Mouse (Mus musculus) small intestine, adult 2 months (tissue): Measurements from ENCODE around the gene Lcn12. TPM values are rescaled to one million over a fixed set of nuclear protein-coding genes. Genes with fewer than 3 reads are reported as not detected.
A peak's percentile ranks its signal among the peaks of the same experiment; 100 is the strongest.

Experiments
- H3K27ac ChIP-seq: fragments of 200-500 bp; 2 replicates; pipeline ENCODE4 v1.5.1; 2012; ENCODE audit warnings: low read depth, low read length, control low read depth, inconsistent platforms; ENCODE audit not compliant: insufficient read depth
- H3K27me3 ChIP-seq: fragments of 200-500 bp; 2 replicates; pipeline ENCODE4 v1.6.1; 2012; ENCODE audit warnings: mild to moderate bottlenecking, moderate library complexity, low read length, inconsistent platforms; ENCODE audit not compliant: control insufficient read depth, insufficient read depth
- H3K36me3 ChIP-seq: fragments of 200-500 bp; 2 replicates; pipeline ENCODE4 v1.6.1; 2012; ENCODE audit warnings: mild to moderate bottlenecking, low read length, control low read depth, inconsistent platforms; ENCODE audit not compliant: control insufficient read depth, insufficient read depth
- H3K4me1 ChIP-seq: fragments of 200-500 bp; 2 replicates; pipeline ENCODE4 v1.6.1; 2012; ENCODE audit warnings: low read length, inconsistent platforms, mixed read lengths; ENCODE audit not compliant: control insufficient read depth, insufficient read depth, insufficient read length
- H3K4me3 ChIP-seq: fragments of 200-500 bp; 2 replicates; pipeline ENCODE4 v1.5.1; 2012; ENCODE audit warnings: low read depth, mild to moderate bottlenecking, control low read depth, inconsistent platforms, low read length, moderate library complexity
- CTCF ChIP-seq: fragments of 200-500 bp; IDR thresholded peaks from 2 replicates; pipeline ENCODE4 v1.5.1; 2012; ENCODE audit warnings: low read depth, mild to moderate bottlenecking, control low read depth, inconsistent platforms, low read length, moderate library complexity, mixed read lengths; ENCODE audit not compliant: insufficient replicate concordance, insufficient read length; ENCODE audit errors: extremely low read depth
- POLR2A ChIP-seq: fragments of 200-500 bp; IDR thresholded peaks from 2 replicates; pipeline ENCODE4 v1.6.1; 2012; ENCODE audit warnings: low read depth, mild to moderate bottlenecking, control low read depth, inconsistent platforms, low read length, moderate library complexity
- WGBS: fragments of 180-500 bp; shearing (Covaris S2); methylation state at CpG from one replicate; pipeline ENCODE4 v1.1.7; 2018; 5-methylcytosine and 5-hydroxymethylcytosine counted together
- polyA plus RNA-seq: library from polyadenylated mRNA; depleted of rRNA; stranded (reverse); fragments of >200 nt; gene quantifications from 2 replicates; pipeline ENCODE4 v1.2.3, GENCODE M21; 2012

Gene Lcn12
- polyA plus RNA-seq, 1 experiment = not detected

DNA sequence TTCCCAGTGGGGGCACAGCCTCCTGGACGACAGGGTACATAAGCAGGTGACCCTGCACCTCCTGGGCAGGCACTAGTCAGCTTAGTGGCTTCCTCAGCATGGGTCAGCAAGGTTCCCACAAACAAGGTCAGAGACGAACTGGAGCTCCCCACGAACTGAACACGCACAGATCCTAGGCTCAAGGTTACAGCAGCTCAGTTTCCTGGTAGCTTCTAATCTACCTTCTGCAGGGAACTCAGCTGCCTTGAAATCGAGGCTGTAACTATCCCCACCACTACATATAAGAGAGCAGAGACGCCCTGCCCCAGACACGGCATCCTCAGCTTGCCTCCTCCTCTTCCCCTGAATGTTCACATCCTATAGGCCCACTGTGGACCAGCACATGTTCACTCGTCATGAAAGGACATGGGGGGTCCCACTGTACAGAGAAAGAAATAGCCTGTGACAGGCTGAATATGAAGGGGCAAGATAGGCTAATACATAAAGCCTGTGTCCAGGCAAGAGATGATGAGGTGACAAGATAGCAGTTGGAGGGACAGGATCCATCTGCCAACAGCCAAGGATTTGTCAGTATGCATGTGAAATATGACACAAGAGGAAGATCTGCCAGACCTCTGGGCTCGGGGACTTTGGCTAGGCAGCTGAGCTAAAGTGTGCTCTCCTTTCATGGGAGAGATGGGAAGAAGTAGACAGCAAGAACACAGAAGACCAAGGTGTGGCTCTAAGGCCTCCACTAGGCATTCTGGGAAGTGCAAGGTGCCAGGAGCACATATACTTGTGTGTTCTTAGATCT is 33.0 kb upstream of the Lcn12 start:
- Histone ChIP-seq H3K4me3 (no peak overlapping the region), H3K36me3 (peaks cover 71% of the 10 kb centered on the region), H3K4me1 (no peaks in the 10 kb centered on the region), H3K27ac (no peak overlapping the region), H3K27me3 (no peaks in the 10 kb centered on the region)
- 84% methylated on average over 9 of the region's 9 CpGs for WGBS
- TF ChIP-seq CTCF (no peak), POLR2A (no peak)

DNA sequence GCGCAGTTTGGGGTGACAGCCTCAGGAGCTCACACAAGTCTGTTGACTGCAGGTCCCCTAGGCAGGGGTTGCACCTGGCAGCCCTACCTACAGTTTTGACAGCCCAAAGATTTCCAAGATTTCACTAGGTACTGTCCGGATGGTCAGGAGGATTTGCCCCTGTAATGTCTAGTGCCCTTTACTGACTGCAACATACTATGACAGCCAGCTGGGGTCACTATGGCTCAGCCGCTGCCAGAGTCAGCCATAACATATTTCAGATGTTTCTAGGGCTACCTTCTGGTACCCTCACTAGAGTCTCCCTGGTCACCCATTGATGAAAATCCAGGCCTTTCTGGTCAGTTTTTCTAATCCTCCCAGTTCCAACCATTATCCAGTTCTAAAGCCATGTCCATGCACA is 16.2 kb upstream of the Lcn12 start:
- H3K4me3 ChIP-seq = no peak overlapping the region
- H3K27me3 ChIP-seq = no peaks in the 10 kb centered on the region
- H3K36me3 ChIP-seq = peaks cover 5% of the 10 kb centered on the region; the same call in 1 of the 2 replicates
- 78% methylated on average over 3 of the region's 3 CpGs for WGBS
- TF ChIP-seq POLR2A (no peak), CTCF (peak; percentile 36; the same call in 1 of the 2 replicates)
- no peak overlapping the region for H3K27ac ChIP-seq
- H3K4me1 ChIP-seq = peaks cover 2% of the 10 kb centered on the region; the same call in 1 of the 2 replicates

GRCm38 (mm10) chr2:25506964-25507363 is 13.3 kb upstream of the Lcn12 start:
- Histone ChIP-seq H3K4me1 (peaks cover 12% of the 10 kb centered on the region), H3K4me3 (no peak overlapping the region), H3K27me3 (no peaks in the 10 kb centered on the region), H3K36me3 (peaks cover 19% of the 10 kb centered on the region), H3K27ac (no peak overlapping the region)
- TF ChIP-seq CTCF (peak; percentile 18; the same call in 1 of the 2 replicates), POLR2A (no peak)
- WGBS = 45% methylated on average over 5 of the region's 5 CpGs

GRCm38 (mm10) chr2:25505860-25506259 is 12.1 kb upstream of the Lcn12 start:
- Histone ChIP-seq H3K36me3 (peaks cover 19% of the 10 kb centered on the region), H3K27me3 (no peaks in the 10 kb centered on the region), H3K4me1 (peaks cover 17% of the 10 kb centered on the region), H3K27ac (no peak overlapping the region), H3K4me3 (no peak overlapping the region)
- WGBS = 96% methylated on average over 4 of the region's 4 CpGs
- TF ChIP-seq POLR2A (no peak), CTCF (no peak)

DNA sequence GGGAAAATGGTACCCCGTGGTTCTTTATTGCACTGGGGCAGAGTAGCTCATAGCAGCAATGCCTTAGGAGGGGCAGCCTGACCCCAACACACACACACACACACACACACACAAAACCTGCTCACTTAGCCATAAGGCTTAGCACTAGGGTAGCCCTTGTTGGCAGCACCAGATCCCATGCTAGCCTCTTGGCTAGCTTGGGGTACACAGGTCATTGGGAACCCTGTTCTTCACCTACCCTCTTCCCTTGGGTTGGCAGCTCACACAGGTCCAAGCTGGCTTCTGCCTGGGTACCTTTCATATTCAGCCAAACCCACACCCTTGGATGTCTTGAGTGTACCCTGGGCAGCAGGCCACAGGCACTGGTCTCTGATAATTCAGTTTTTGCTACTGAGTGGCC is 11.3 kb upstream of the Lcn12 start:
- Histone ChIP-seq H3K27ac (no peak overlapping the region), H3K36me3 (peaks cover 19% of the 10 kb centered on the region), H3K27me3 (no peaks in the 10 kb centered on the region), H3K4me3 (no peak overlapping the region), H3K4me1 (peaks cover 21% of the 10 kb centered on the region)
- TF ChIP-seq CTCF = no peak
- no peak for TF ChIP-seq POLR2A
- WGBS = 65% methylated on average over 1 of the region's 1 CpGs

DNA sequence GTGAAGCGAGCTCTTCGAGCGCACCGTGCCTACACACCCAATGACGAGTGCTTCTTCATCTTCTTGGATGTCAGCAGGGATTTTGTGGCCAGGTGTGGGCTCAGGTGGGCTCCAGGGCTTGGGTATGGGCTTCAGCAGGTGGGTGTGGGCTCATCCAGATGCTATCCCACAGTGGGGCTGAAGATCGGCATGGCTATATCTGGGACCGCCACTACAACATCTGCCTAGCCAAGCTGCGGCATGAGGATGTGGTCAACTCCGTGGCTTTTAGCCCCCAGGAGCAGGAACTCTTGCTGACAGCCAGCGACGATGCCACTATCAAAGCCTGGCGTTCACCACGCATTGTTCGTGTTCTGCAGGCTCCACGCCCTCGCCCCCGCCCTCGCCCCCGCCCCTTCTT is 10.8 kb upstream of the Lcn12 start:
- WGBS = 87% methylated on average over 19 of the region's 19 CpGs
- TF ChIP-seq POLR2A = no peak
- TF ChIP-seq CTCF = no peak
- no peaks in the 10 kb centered on the region for H3K27me3 ChIP-seq
- no peak overlapping the region for H3K4me3 ChIP-seq
- H3K27ac ChIP-seq = no peak overlapping the region
- H3K4me1 ChIP-seq = peaks cover 22% of the 10 kb centered on the region
- peaks cover 19% of the 10 kb centered on the region for H3K36me3 ChIP-seq

- H3K27me3 ChIP-seq = no peaks in the 10 kb centered on the region
- peaks cover 26% of the 10 kb centered on the region for H3K4me1 ChIP-seq
- 52% methylated on average over 3 of the region's 3 CpGs for WGBS
- peaks cover 19% of the 10 kb centered on the region for H3K36me3 ChIP-seq
- TF ChIP-seq CTCF = no peak
- no peak for TF ChIP-seq POLR2A
- H3K27ac ChIP-seq = peak overlapping the region; percentile 7; the same call in 1 of the 2 replicates
- H3K4me3 ChIP-seq = no peak overlapping the region
These were observed 9.0 kb upstream of the Lcn12 start for GRCm38 (mm10) chr2:25502726-25503125.
